Mouse (Mus musculus) ES-Bruce4 (cell line): ENCODE data around the gene Adam11.

ENCODE experiments used
- CTCF ChIP-seq: IDR thresholded peaks from one replicate; pipeline ENCODE4 v1.8.1; 2011; ENCODE audit warnings: low read depth, low read length
- EP300 ChIP-seq: IDR thresholded peaks from 2 replicates; pipeline ENCODE4 v1.6.1; 2011; ENCODE audit warnings: low read depth, low read length; ENCODE audit not compliant: insufficient read depth
- POLR2A ChIP-seq: IDR thresholded peaks from one replicate; pipeline ENCODE4 v1.8.1; 2011; ENCODE audit warnings: low read length; ENCODE audit not compliant: insufficient read depth

- TF ChIP-seq CTCF, result no peak
- TF ChIP-seq EP300, result no peak
- no peak for TF ChIP-seq POLR2A
Measured at GRCm38 (mm10) chr11:102826476-102826875, 65.2 kb downstream of the Adam11 start.
